Mouse (Mus musculus) E14TG2a.4 (cell line): ENCODE data around the gene Elf1.

Source experiments
- CTCF ChIP-seq: conservative IDR thresholded peaks from 2 replicates; pipeline ENCODE4 v1.5.1; 2014; ENCODE audit warnings: low read length
- NANOG ChIP-seq: IDR thresholded peaks from 2 replicates; pipeline ENCODE4 v1.6.1; 2014; ENCODE audit warnings: borderline replicate concordance, low read length, mixed read lengths

GRCm38 (mm10) chr14:79588534-79588951 is 107.5 kb downstream of the Elf1 start:
- TF ChIP-seq CTCF (no peak), NANOG (no peak)
